Mouse (Mus musculus) myocyte (in vitro differentiated cells): ENCODE data around the gene Hebp2.
A peak's percentile ranks its signal among the peaks of the same experiment; 100 is the strongest.

Source experiments
- CEBPB ChIP-seq: IDR thresholded peaks from 2 replicates; pipeline ENCODE4 v1.6.1; 2011; ENCODE audit warnings: mild to moderate bottlenecking, moderate library complexity; ENCODE audit not compliant: poor library complexity, insufficient read depth, severe bottlenecking
- E2F4 ChIP-seq: IDR thresholded peaks from one replicate; pipeline ENCODE4 v1.6.1; 2011; ENCODE audit warnings: mild to moderate bottlenecking, control low read depth, moderate library complexity; ENCODE audit not compliant: insufficient read depth
- MAX ChIP-seq: IDR thresholded peaks from one replicate; pipeline ENCODE4 v1.6.1; 2011; ENCODE audit warnings: low read depth, mild to moderate bottlenecking, control low read depth
- MYOD1 ChIP-seq, 3 experiments: IDR thresholded peaks; one replicate each; pipeline ENCODE4 v1.6.1; 2011; ENCODE audit warnings: control low read depth in 2 of 3, low read depth in 2 of 3, mild to moderate bottlenecking in 2 of 3, moderate library complexity in 1 of 3; ENCODE audit not compliant: insufficient read length in 2 of 3, control insufficient read depth in 1 of 3
- POLR2A ChIP-seq: IDR thresholded peaks from one replicate; pipeline ENCODE4 v1.6.1; 2011; ENCODE audit warnings: low read depth, mild to moderate bottlenecking, control low read depth, moderate library complexity; ENCODE audit not compliant: insufficient read length
- POLR2AphosphoS2 ChIP-seq: IDR thresholded peaks from one replicate; pipeline ENCODE4 v1.6.1; 2011; ENCODE audit warnings: low read depth, control low read depth; ENCODE audit not compliant: insufficient read length
- REST ChIP-seq: IDR thresholded peaks from one replicate; pipeline ENCODE4 v1.6.1; 2011; ENCODE audit warnings: mild to moderate bottlenecking, control low read depth, moderate library complexity; ENCODE audit not compliant: insufficient read depth, insufficient read length
- SRF ChIP-seq: IDR thresholded peaks from one replicate; pipeline ENCODE4 v1.6.1; 2011; ENCODE audit warnings: low read depth; ENCODE audit not compliant: control insufficient read depth, insufficient read length
- TCF12 ChIP-seq: IDR thresholded peaks from one replicate; pipeline ENCODE4 v1.6.1; 2011; ENCODE audit warnings: mild to moderate bottlenecking, control low read depth; ENCODE audit not compliant: poor library complexity, insufficient read depth, severe bottlenecking
- USF1 ChIP-seq: IDR thresholded peaks from one replicate; pipeline ENCODE4 v1.6.1; 2011; ENCODE audit warnings: low read depth, mild to moderate bottlenecking, control low read depth, moderate library complexity

DNA sequence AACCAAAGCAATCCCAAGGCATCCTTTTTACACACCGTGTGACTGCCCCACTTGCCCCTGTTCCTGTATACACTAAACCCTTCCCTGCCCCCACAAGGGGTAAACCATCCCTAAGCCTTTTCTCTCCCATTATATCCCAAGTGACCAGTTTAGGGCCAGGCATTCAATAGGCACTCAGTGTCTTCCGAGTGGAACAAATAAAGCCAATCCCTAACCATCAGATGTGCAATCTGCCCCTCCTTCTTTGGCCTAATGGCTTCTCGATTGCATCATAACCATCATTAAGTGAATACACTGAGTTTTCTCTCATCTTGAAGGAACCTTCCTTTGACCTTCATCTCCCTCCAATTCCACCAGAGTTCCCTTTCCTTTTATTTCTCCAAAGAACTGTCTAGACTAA lies 43.9 kb downstream of the Hebp2 start:
- no peak for TF ChIP-seq POLR2A
- TF ChIP-seq USF1 = no peak
- no peak for TF ChIP-seq MAX
- TF ChIP-seq CEBPB = peak; percentile 23; the same call in 1 of the 2 replicates
- no peak for TF ChIP-seq TCF12
- no peak for TF ChIP-seq E2F4
- no peak for TF ChIP-seq POLR2AphosphoS2
- TF ChIP-seq REST = no peak
- TF ChIP-seq MYOD1 (IDR thresholded peaks at IDR 0.05; ENCODE audit: control insufficient read depth in 1 of 3, insufficient read length in 2 of 3, low read depth in 2 of 3) = no peak
- TF ChIP-seq SRF = no peak
